Mouse (Mus musculus) left cerebral cortex, postnatal 10 days (tissue): Measurements from ENCODE around the gene Heatr6. TPM values are rescaled to one million over a fixed set of nuclear protein-coding genes. Genes with fewer than 3 reads are reported as not detected.

Experiments
- DNase-seq, 2 experiments: peaks; one replicate each; pipeline ENCODE4 v3.0.0; 2021 to 2022; ENCODE audit warnings: low spot score in 2 of 2, mixed read lengths in 1 of 2; ENCODE audit errors: extremely low spot score in 1 of 2
- intact Hi-C: fragments of 180-260 bp; cut with DNase I; formaldehyde crosslinking; loops from one replicate; pipeline ENCODE4 v1.15.1; 2025
- total RNA-seq, 2 experiments: library from RNA; stranded (reverse); gene quantifications; 2 replicates each; pipeline ENCODE4 v1.2.3; 2021

Heatr6 gene
- total RNA-seq: 10 to 100 TPM; 17.9 to 18.9 TPM

- peak; percentile 89 to 96 for DNase-seq
- intact Hi-C loops: no loop called here
These were observed at the start of gene Heatr6 for GRCm38 (mm10) chr11:83753581-83754181. Gene Heatr6, plus strand, starts transcription at chr11:83753696.

- no peak for DNase-seq
- intact Hi-C loops: loop anchor here (1.0 to 5.0 kb wide), 2 partner anchors 16 to 51 kb away; no protein-coding TSS in a partner anchor
These were observed 49.8 kb upstream of the Heatr6 start, which contains the start of gene Wfdc17 for GRCm38 (mm10) chr11:83703705-83704104. Gene Wfdc17, plus strand, starts transcription at chr11:83703991.

- intact Hi-C loops: no loop called here
These were observed 44.8 kb upstream of the Heatr6 start, which contains the start of gene Wfdc18 for GRCm38 (mm10) chr11:83708715-83709114. Gene Wfdc18, plus strand, starts transcription at chr11:83709015.

GRCm38 (mm10) chr11:83709683-83710082 is 43.8 kb upstream of the Heatr6 start:
- DNase-seq: no peak
- intact Hi-C loops: no loop called here

More at GRCm38 (mm10) chr11:83708715-83709114, 44.8 kb upstream of the Heatr6 start, which contains the start of gene Wfdc18:
- DNase-seq: no peak

GRCm38 (mm10) chr11:83712671-83713070 is 40.8 kb upstream of the Heatr6 start:
- no peak for DNase-seq
- intact Hi-C loops: no loop called here

GRCm38 (mm10) chr11:83713925-83714324 is 39.6 kb upstream of the Heatr6 start:
- no peak for DNase-seq
- intact Hi-C loops: no loop called here

- intact Hi-C loops: no loop called here
- no peak for DNase-seq
These were observed 36.3 kb upstream of the Heatr6 start for GRCm38 (mm10) chr11:83717042-83717665.

GRCm38 (mm10) chr11:83720766-83721165 is 32.7 kb upstream of the Heatr6 start:
- no peak for DNase-seq
- intact Hi-C loops: no loop called here

GRCm38 (mm10) chr11:83728757-83729432 is 24.6 kb upstream of the Heatr6 start:
- intact Hi-C loops: no loop called here
- DNase-seq: no peak

GRCm38 (mm10) chr11:83731116-83731515 is 22.4 kb upstream of the Heatr6 start:
- no peak for DNase-seq
- intact Hi-C loops: no loop called here

GRCm38 (mm10) chr11:83733071-83733640 is 20.3 kb upstream of the Heatr6 start:
- intact Hi-C loops: no loop called here
- DNase-seq: no peak

GRCm38 (mm10) chr11:83734215-83734614 is 19.3 kb upstream of the Heatr6 start:
- DNase-seq: no peak
- intact Hi-C loops: no loop called here

GRCm38 (mm10) chr11:83735881-83736280 is 17.6 kb upstream of the Heatr6 start:
- intact Hi-C loops: no loop called here
- DNase-seq: no peak

GRCm38 (mm10) chr11:83737109-83737558 is 16.4 kb upstream of the Heatr6 start:
- no peak for DNase-seq
- intact Hi-C loops: no loop called here

- intact Hi-C loops: loop anchor here (2.0 kb wide), 1 partner anchor 182 kb away; no protein-coding TSS in a partner anchor
- peak; percentile 78 to 79 for DNase-seq
These were observed 14.3 kb upstream of the Heatr6 start for GRCm38 (mm10) chr11:83739241-83739640.

- no peak for DNase-seq
- intact Hi-C loops: loop anchor here (5.0 kb wide), 1 partner anchor 298 kb away; no protein-coding TSS in a partner anchor
These were observed 13.0 kb upstream of the Heatr6 start for GRCm38 (mm10) chr11:83740443-83740991.

- intact Hi-C loops: loop anchor here (5.0 kb wide), 1 partner anchor 300 kb away; no protein-coding TSS in a partner anchor
- no peak for DNase-seq
These were observed 11.7 kb upstream of the Heatr6 start for GRCm38 (mm10) chr11:83741841-83742240.

GRCm38 (mm10) chr11:83742731-83743355 is 10.7 kb upstream of the Heatr6 start:
- intact Hi-C loops: loop anchor here (5.0 kb wide), 1 partner anchor 301 kb away; no protein-coding TSS in a partner anchor
- no peak for DNase-seq
